Mouse (Mus musculus) intestine, postnatal 0 days (tissue): ENCODE results near the gene Fcrlb. TPM values are rescaled to one million over a fixed set of nuclear protein-coding genes. Genes with fewer than 3 reads are reported as not detected.

ENCODE experiments used
- ATAC-seq: fragments of 200-750 bp; cut with Nextera tagmentation; 2 replicates; pipeline ENCODE4 v1.8.0; 2017; ENCODE audit warnings: mild to moderate bottlenecking, moderate TSS enrichment, moderate library complexity
- H3K27ac ChIP-seq: fragments of 300-500 bp; sonication (generic); 2 replicates; pipeline ENCODE4 v1.5.1; 2014; ENCODE audit warnings: mild to moderate bottlenecking, low read depth, low read length, moderate library complexity
- H3K27me3 ChIP-seq: fragments of 300-500 bp; sonication (generic); replicated peaks from 2 replicates; pipeline ENCODE4 v1.6.1; 2014; ENCODE audit warnings: low read length, mixed read lengths; ENCODE audit not compliant: control insufficient read depth, insufficient read depth
- H3K36me3 ChIP-seq: fragments of 300-500 bp; sonication (generic); 2 replicates; pipeline ENCODE4 v1.6.1; 2014; ENCODE audit warnings: mild to moderate bottlenecking, moderate library complexity; ENCODE audit not compliant: control insufficient read depth, insufficient read depth
- H3K4me1 ChIP-seq: fragments of 300-500 bp; sonication (generic); replicated peaks from 2 replicates; pipeline ENCODE4 v1.6.1; 2014; ENCODE audit warnings: antibody characterized with exemption, low read length, mixed read lengths; ENCODE audit not compliant: control insufficient read depth, insufficient read depth
- H3K4me2 ChIP-seq: fragments of 300-500 bp; sonication (generic); replicated peaks from 2 replicates; pipeline ENCODE4 v1.6.1; 2014; ENCODE audit warnings: low read depth, mild to moderate bottlenecking, moderate library complexity
- H3K4me3 ChIP-seq: fragments of 300-500 bp; sonication (generic); 2 replicates; pipeline ENCODE4 v1.5.1; 2014; ENCODE audit warnings: low read depth, low read length
- H3K9ac ChIP-seq: fragments of 300-500 bp; sonication (generic); 2 replicates; pipeline ENCODE4 v1.6.1; 2014; ENCODE audit warnings: mild to moderate bottlenecking, low read depth, low read length
- H3K9me3 ChIP-seq: fragments of 300-500 bp; sonication (generic); 2 replicates; pipeline ENCODE4 v1.6.1; 2016; ENCODE audit warnings: mixed run types; ENCODE audit not compliant: control insufficient read depth
- CTCF ChIP-seq: sonication (generic); IDR thresholded peaks from 2 replicates; pipeline ENCODE4 v1.5.1; 2016; ENCODE audit warnings: low read depth, mild to moderate bottlenecking, control low read depth, antibody characterized with exemption, moderate library complexity
- WGBS: fragments of 180-500 bp; shearing (Covaris S2); extraction: QIAGEN DNeasy Blood & Tissue Kit; methylation state at CpG from one replicate; pipeline ENCODE4 v1.1.7; 2014; 5-methylcytosine and 5-hydroxymethylcytosine counted together
- polyA plus RNA-seq: library from polyadenylated mRNA; unstranded; fragments of >200 nt; fragmentation: Nextera tagmentation; extraction: Ambion mirVana; gene quantifications from 2 replicates; pipeline ENCODE4 v1.2.1, GENCODE M21; 2015

Fcrlb gene
- polyA plus RNA-seq, 1 experiment from 2014 or later = 0.12 TPM

GRCm38 (mm10) chr1:170863033-170863432, 49.7 kb downstream of the Fcrlb start:
- no peak for ATAC-seq
- TF ChIP-seq CTCF = no peak
- no peaks in the 10 kb centered on the region for H3K4me1 ChIP-seq
- no peak overlapping the region for H3K9ac ChIP-seq
- 61% methylated on average over 4 of the region's 4 CpGs for WGBS
- H3K4me3 ChIP-seq = no peak overlapping the region
- H3K4me2 ChIP-seq = no peak overlapping the region
- no peaks in the 10 kb centered on the region for H3K27me3 ChIP-seq
- H3K27ac ChIP-seq = no peak overlapping the region
- H3K9me3 ChIP-seq = no peaks in the 10 kb centered on the region
- no peaks in the 10 kb centered on the region for H3K36me3 ChIP-seq

DNA sequence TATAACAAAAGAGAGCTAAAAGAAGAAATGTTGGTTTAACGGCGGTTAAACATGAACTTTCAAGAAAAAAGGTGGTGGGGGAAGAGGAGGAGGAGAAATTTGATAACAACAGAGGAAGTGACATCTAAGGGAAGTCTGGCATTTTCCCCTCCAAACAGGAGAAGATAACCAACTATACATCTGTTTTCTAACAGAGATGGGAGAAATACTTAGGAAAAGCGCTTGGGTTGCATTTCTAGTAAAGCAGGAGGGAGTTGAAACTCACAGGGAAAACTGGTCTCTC, 50.4 kb downstream of the Fcrlb start:
- no peaks in the 10 kb centered on the region for H3K9me3 ChIP-seq
- 50% methylated on average over 3 of the region's 3 CpGs for whole genome bisulfite sequencing
- no peaks in the 10 kb centered on the region for H3K36me3 ChIP-seq
- H3K4me1 ChIP-seq = no peaks in the 10 kb centered on the region
- no peaks in the 10 kb centered on the region for H3K27me3 ChIP-seq
- no peak overlapping the region for H3K9ac ChIP-seq
- no peak overlapping the region for H3K4me2 ChIP-seq
- no peak for ATAC-seq
- no peak overlapping the region for H3K4me3 ChIP-seq
- no peak overlapping the region for H3K27ac ChIP-seq
- TF ChIP-seq CTCF = no peak

DNA sequence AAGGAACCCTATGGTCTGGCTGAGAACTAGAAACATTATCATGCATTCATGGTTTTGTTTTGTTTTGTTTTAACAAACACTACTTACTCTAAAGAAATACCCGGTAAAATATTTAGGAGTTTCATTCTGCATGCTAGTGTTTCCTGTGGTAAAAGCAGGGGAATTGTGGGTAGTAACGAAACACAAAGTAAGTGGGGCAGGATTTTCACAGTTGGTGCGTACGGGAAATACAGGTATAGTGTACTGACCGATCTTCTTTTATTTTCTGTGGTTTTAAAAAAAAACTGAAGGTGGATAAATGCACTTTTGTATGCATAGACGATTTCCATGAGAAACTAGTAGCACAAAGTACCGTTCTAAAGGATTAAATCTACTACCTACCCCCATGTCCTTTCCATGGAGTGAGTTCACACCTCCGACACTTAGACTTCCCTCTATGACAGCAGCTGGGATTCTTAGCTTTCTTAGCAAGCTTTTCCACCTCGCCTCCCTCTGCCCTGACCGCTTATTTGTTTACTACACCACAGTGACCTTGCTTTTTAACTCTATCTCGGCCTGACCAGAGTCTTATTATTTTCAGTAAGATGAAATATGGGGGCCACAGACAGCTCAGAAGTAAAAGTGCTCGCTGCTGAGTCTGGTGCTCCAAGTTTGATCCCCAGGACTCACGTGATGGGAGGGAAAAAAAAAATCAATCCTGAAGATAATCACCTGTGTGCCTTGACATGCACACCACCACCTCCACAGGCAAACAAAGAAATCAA, 50.9 kb downstream of the Fcrlb start:
- no peak overlapping the region for H3K27ac ChIP-seq
- H3K9ac ChIP-seq = no peak overlapping the region
- no peaks in the 10 kb centered on the region for H3K36me3 ChIP-seq
- ATAC-seq = no peak
- WGBS = 55% methylated on average over 13 of the region's 13 CpGs
- no peaks in the 10 kb centered on the region for H3K27me3 ChIP-seq
- no peaks in the 10 kb centered on the region for H3K9me3 ChIP-seq
- H3K4me1 ChIP-seq = no peaks in the 10 kb centered on the region
- H3K4me3 ChIP-seq = no peak overlapping the region
- H3K4me2 ChIP-seq = no peak overlapping the region
- TF ChIP-seq CTCF = no peak

- 58% methylated on average over 2 of the region's 2 CpGs for WGBS
- Histone ChIP-seq H3K4me1 (no peaks in the 10 kb centered on the region), H3K9ac (no peak overlapping the region), H3K27ac (no peak overlapping the region), H3K36me3 (no peaks in the 10 kb centered on the region), H3K27me3 (no peaks in the 10 kb centered on the region), H3K4me2 (no peak overlapping the region), H3K4me3 (no peak overlapping the region), H3K9me3 (no peaks in the 10 kb centered on the region)
- ATAC-seq = no peak
- TF ChIP-seq CTCF = no peak
Measured at GRCm38 (mm10) chr1:170858872-170859271, 53.9 kb downstream of the Fcrlb start.

DNA sequence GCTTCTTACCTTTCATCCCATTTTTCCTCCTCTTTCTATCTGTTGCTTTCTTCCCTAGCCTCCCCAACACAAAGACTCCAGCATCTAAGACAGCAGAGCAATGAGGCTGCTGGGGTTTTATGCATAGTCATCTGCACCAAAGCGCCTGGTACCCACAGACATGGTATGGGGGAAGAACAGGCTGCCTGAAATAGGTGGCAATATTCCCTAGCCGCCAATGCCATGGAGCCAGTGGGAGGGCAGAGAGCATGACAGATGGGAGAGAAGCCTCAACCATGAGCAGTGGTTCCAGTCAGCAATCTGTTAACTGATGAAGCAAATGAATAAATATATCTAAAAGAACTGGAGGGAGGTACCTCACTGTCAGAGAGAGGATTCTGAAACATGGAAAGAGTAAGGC, 55.4 kb downstream of the Fcrlb start:
- no peak overlapping the region for H3K4me2 ChIP-seq
- H3K9me3 ChIP-seq = no peaks in the 10 kb centered on the region
- H3K4me3 ChIP-seq = no peak overlapping the region
- H3K4me1 ChIP-seq = no peaks in the 10 kb centered on the region
- H3K36me3 ChIP-seq = 0 out of 2 replicates have a peak, but pooled peaks cover 9% of the 10 kb centered on the region
- H3K9ac ChIP-seq = no peak overlapping the region
- TF ChIP-seq CTCF = no peak
- ATAC-seq = no peak
- no peaks in the 10 kb centered on the region for H3K27me3 ChIP-seq
- no peak overlapping the region for H3K27ac ChIP-seq
- 95% methylated on average over 2 of the region's 2 CpGs for WGBS

Other genes starting within 250 kb of the Fcrlb start
- gene Atf6, start 45.2 kb downstream of the Fcrlb start, polyA plus RNA-seq = 5.4 and 6.2 TPM in 2 replicates
- 9.5 and 9.7 TPM in 2 replicates for gene Gm26620, start 27.9 kb downstream of the Fcrlb start, polyA plus RNA-seq
- 65.1 and 79.2 TPM in 2 replicates for gene Dusp12, start 27.4 kb downstream of the Fcrlb start, polyA plus RNA-seq
- 0.13 TPM in 1 of 2 replicates, not detected in the other for gene Fcrla, start 14.6 kb upstream of the Fcrlb start, polyA plus RNA-seq
- gene Fcgr2b, start 63.6 kb upstream of the Fcrlb start, polyA plus RNA-seq = 1.8 and 3.1 TPM in 2 replicates
- gene Fcgr4, start 106.0 kb upstream of the Fcrlb start, polyA plus RNA-seq = 2.7 and 3.7 TPM in 2 replicates
- gene Fcgr3, start 152.0 kb upstream of the Fcrlb start, polyA plus RNA-seq = 13.9 and 15.8 TPM in 2 replicates
- gene Cfap126, start 201.0 kb upstream of the Fcrlb start, polyA plus RNA-seq = 1.9 and 2.9 TPM in 2 replicates
- 439 and 453 TPM in 2 replicates for gene Sdhc, start 237.7 kb upstream of the Fcrlb start, polyA plus RNA-seq
- 0.80 and 1.1 TPM in 2 replicates for gene Mpz, start 237.8 kb upstream of the Fcrlb start, polyA plus RNA-seq